Mouse (Mus musculus): ENCODE data around the gene Gng13. TPM values are rescaled to one million over a fixed set of nuclear protein-coding genes. Genes with fewer than 3 reads are reported as not detected.
A peak's percentile ranks its signal among the peaks of the same experiment; 100 is the strongest.

Gng13 gene
- polyA plus RNA-seq, 1 experiment: 12.4 TPM

- Histone ChIP-seq H3K9me3 (replicated peaks; ENCODE audit: control insufficient read depth, insufficient read depth, low read length, poor library complexity, severe bottlenecking) (no peaks in the 10 kb centered on the region), H3K9ac (ENCODE audit: low read depth, poor library complexity, severe bottlenecking) (no peak overlapping the region), H3K4me1 (ENCODE audit: control insufficient read depth, insufficient read depth, low read length) (peaks cover 4% of the 10 kb centered on the region), H3K27ac (ENCODE audit: insufficient read depth, low read length) (no peak overlapping the region), H3K4me3 (ENCODE audit: low read depth, low read length) (no peak overlapping the region), H3K36me3 (ENCODE audit: control insufficient read depth, insufficient read depth, low read length, poor library complexity, severe bottlenecking) (no peaks in the 10 kb centered on the region), H3K27me3 (ENCODE audit: control insufficient read depth, insufficient read depth, low read length, poor library complexity, severe bottlenecking) (no peaks in the 10 kb centered on the region)
- TF ChIP-seq CTCF (IDR thresholded peaks at IDR 0.05; ENCODE audit: low read depth, low read length) (no peak), POLR2A (IDR thresholded peaks at IDR 0.05; ENCODE audit: insufficient read depth, low read length) (no peak), EP300 (IDR thresholded peaks at IDR 0.05; ENCODE audit: insufficient read depth, low read depth, low read length) (no peak)
Measured at GRCm38 (mm10) chr17:25749314-25749713, 32.3 kb downstream of the Gng13 start.

GRCm38 (mm10) chr17:25751446-25751845, 34.5 kb downstream of the Gng13 start:
- H3K36me3 ChIP-seq (ENCODE audit: control insufficient read depth, insufficient read depth, low read length, poor library complexity, severe bottlenecking): no peaks in the 10 kb centered on the region
- no peaks in the 10 kb centered on the region for H3K9me3 ChIP-seq (replicated peaks; ENCODE audit: control insufficient read depth, insufficient read depth, low read length, poor library complexity, severe bottlenecking)
- no peak for TF ChIP-seq CTCF (IDR thresholded peaks at IDR 0.05; ENCODE audit: low read depth, low read length)
- no peak for TF ChIP-seq POLR2A (IDR thresholded peaks at IDR 0.05; ENCODE audit: insufficient read depth, low read length)
- no peak for TF ChIP-seq EP300 (IDR thresholded peaks at IDR 0.05; ENCODE audit: insufficient read depth, low read depth, low read length)
- peaks cover 12% of the 10 kb centered on the region for H3K4me1 ChIP-seq (ENCODE audit: control insufficient read depth, insufficient read depth, low read length)
- H3K9ac ChIP-seq (ENCODE audit: low read depth, poor library complexity, severe bottlenecking): no peak overlapping the region
- no peak overlapping the region for H3K27ac ChIP-seq (ENCODE audit: insufficient read depth, low read length)
- no peaks in the 10 kb centered on the region for H3K27me3 ChIP-seq (ENCODE audit: control insufficient read depth, insufficient read depth, low read length, poor library complexity, severe bottlenecking)
- H3K4me3 ChIP-seq (ENCODE audit: low read depth, low read length): no peak overlapping the region

- H3K36me3 ChIP-seq (ENCODE audit: control insufficient read depth, insufficient read depth, low read length, poor library complexity, severe bottlenecking): no peaks in the 10 kb centered on the region
- peaks cover 18% of the 10 kb centered on the region for H3K4me1 ChIP-seq (ENCODE audit: control insufficient read depth, insufficient read depth, low read length)
- H3K9me3 ChIP-seq (replicated peaks; ENCODE audit: control insufficient read depth, insufficient read depth, low read length, poor library complexity, severe bottlenecking): no peaks in the 10 kb centered on the region
- no peak for TF ChIP-seq EP300 (IDR thresholded peaks at IDR 0.05; ENCODE audit: insufficient read depth, low read depth, low read length)
- TF ChIP-seq POLR2A (IDR thresholded peaks at IDR 0.05; ENCODE audit: insufficient read depth, low read length): no peak
- TF ChIP-seq CTCF (IDR thresholded peaks at IDR 0.05; ENCODE audit: low read depth, low read length): no peak
- no peak within 1 kb of the TSS for H3K4me3 ChIP-seq (ENCODE audit: low read depth, low read length)
- peak within 1 kb of the TSS; percentile 65 for H3K27ac ChIP-seq (ENCODE audit: insufficient read depth, low read length)
- H3K27me3 ChIP-seq (ENCODE audit: control insufficient read depth, insufficient read depth, low read length, poor library complexity, severe bottlenecking): no peaks in the 10 kb centered on the region
- H3K9ac ChIP-seq (ENCODE audit: low read depth, poor library complexity, severe bottlenecking): no peak within 1 kb of the TSS; the same call in 1 of the 2 replicates
Measured at GRCm38 (mm10) chr17:25754241-25754640, 37.3 kb downstream of the Gng13 start, which contains the start of gene Msln. Gene Msln, minus strand, starts transcription at chr17:25754378.

- peak overlapping the region; percentile 65 for H3K27ac ChIP-seq (ENCODE audit: insufficient read depth, low read length)
- no peak overlapping the region for H3K4me3 ChIP-seq (ENCODE audit: low read depth, low read length)
- no peak overlapping the region; the same call in 1 of the 2 replicates for H3K9ac ChIP-seq (ENCODE audit: low read depth, poor library complexity, severe bottlenecking)
- TF ChIP-seq EP300 (IDR thresholded peaks at IDR 0.05; ENCODE audit: insufficient read depth, low read depth, low read length) (no peak), CTCF (IDR thresholded peaks at IDR 0.05; ENCODE audit: low read depth, low read length) (no peak), POLR2A (IDR thresholded peaks at IDR 0.05; ENCODE audit: insufficient read depth, low read length) (no peak)
- no peaks in the 10 kb centered on the region for H3K27me3 ChIP-seq (ENCODE audit: control insufficient read depth, insufficient read depth, low read length, poor library complexity, severe bottlenecking)
- H3K4me1 ChIP-seq (ENCODE audit: control insufficient read depth, insufficient read depth, low read length): peaks cover 18% of the 10 kb centered on the region
- H3K36me3 ChIP-seq (ENCODE audit: control insufficient read depth, insufficient read depth, low read length, poor library complexity, severe bottlenecking): no peaks in the 10 kb centered on the region
- H3K9me3 ChIP-seq (replicated peaks; ENCODE audit: control insufficient read depth, insufficient read depth, low read length, poor library complexity, severe bottlenecking): no peaks in the 10 kb centered on the region
Measured at GRCm38 (mm10) chr17:25755086-25755485, 38.1 kb downstream of the Gng13 start.

GRCm38 (mm10) chr17:25755627-25756377, 38.8 kb downstream of the Gng13 start:
- no peak overlapping the region; the same call in 1 of the 2 replicates for H3K9ac ChIP-seq (ENCODE audit: low read depth, poor library complexity, severe bottlenecking)
- H3K9me3 ChIP-seq (replicated peaks; ENCODE audit: control insufficient read depth, insufficient read depth, low read length, poor library complexity, severe bottlenecking): no peaks in the 10 kb centered on the region
- TF ChIP-seq CTCF (IDR thresholded peaks at IDR 0.05; ENCODE audit: low read depth, low read length): no peak
- TF ChIP-seq EP300 (IDR thresholded peaks at IDR 0.05; ENCODE audit: insufficient read depth, low read depth, low read length): peak; percentile 92
- H3K27ac ChIP-seq (ENCODE audit: insufficient read depth, low read length): peak overlapping the region; percentile 94
- H3K4me3 ChIP-seq (ENCODE audit: low read depth, low read length): no peak overlapping the region
- H3K36me3 ChIP-seq (ENCODE audit: control insufficient read depth, insufficient read depth, low read length, poor library complexity, severe bottlenecking): no peaks in the 10 kb centered on the region
- no peaks in the 10 kb centered on the region for H3K27me3 ChIP-seq (ENCODE audit: control insufficient read depth, insufficient read depth, low read length, poor library complexity, severe bottlenecking)
- peaks cover 18% of the 10 kb centered on the region for H3K4me1 ChIP-seq (ENCODE audit: control insufficient read depth, insufficient read depth, low read length)

All from ES-Bruce4 (cell line).